Mouse (Mus musculus): Measurements from ENCODE around the gene Abhd14b. TPM values are rescaled to one million over a fixed set of nuclear protein-coding genes. Genes with fewer than 3 reads are reported as not detected.

The Abhd14b gene
- polyA plus RNA-seq, 1 experiment = 37.9 TPM

GRCm38 (mm10) chr9:106463122-106464063, 16.1 kb downstream of the Abhd14b start:
- Histone ChIP-seq H3K27ac (ENCODE audit: insufficient read depth, low read length) (no peak overlapping the region), H3K4me3 (ENCODE audit: insufficient read depth, low read length) (no peak overlapping the region)
- TF ChIP-seq CTCF (IDR thresholded peaks at IDR 0.05; ENCODE audit: extremely low read depth, insufficient read depth, low read length) (no peak), POLR2A (IDR thresholded peaks at IDR 0.05; ENCODE audit: extremely low read depth, insufficient read depth, low read length) (no peak)

GRCm38 (mm10) chr9:106464751-106465541, 17.7 kb downstream of the Abhd14b start:
- 0 out of 2 replicates have a peak, but pooled peaks have one; percentile 16 for TF ChIP-seq POLR2A (IDR thresholded peaks at IDR 0.05; ENCODE audit: extremely low read depth, insufficient read depth, low read length)
- no peak for TF ChIP-seq CTCF (IDR thresholded peaks at IDR 0.05; ENCODE audit: extremely low read depth, insufficient read depth, low read length)
- peak overlapping the region; percentile 60 for H3K4me3 ChIP-seq (ENCODE audit: insufficient read depth, low read length)

More at GRCm38 (mm10) chr9:106463122-106464063, 16.1 kb downstream of the Abhd14b start:
- 0 out of 2 replicates have a peak, but pooled peaks cover 4% of the 10 kb centered on the region for H3K4me1 ChIP-seq (ENCODE audit: control insufficient read depth, insufficient read depth, low read length)

GRCm38 (mm10) chr9:106465571-106466200, 18.4 kb downstream of the Abhd14b start, which contains the start of gene Gpr62:
Gene Gpr62 (minus strand): TSS chr9:106465938.
- Histone ChIP-seq H3K4me1 (ENCODE audit: control insufficient read depth, insufficient read depth, low read length) (0 out of 2 replicates have a peak, but pooled peaks cover 2% of the 10 kb centered on the region), H3K27ac (ENCODE audit: insufficient read depth, low read length) (peak within 1 kb of the TSS; percentile 98), H3K4me3 (ENCODE audit: insufficient read depth, low read length) (peak within 1 kb of the TSS; percentile 60)
- TF ChIP-seq POLR2A (IDR thresholded peaks at IDR 0.05; ENCODE audit: extremely low read depth, insufficient read depth, low read length) (peak; percentile 76; the same call in 1 of the 2 replicates), CTCF (IDR thresholded peaks at IDR 0.05; ENCODE audit: extremely low read depth, insufficient read depth, low read length) (no peak)

More at GRCm38 (mm10) chr9:106464751-106465541, 17.7 kb downstream of the Abhd14b start:
- Histone ChIP-seq H3K4me1 (ENCODE audit: control insufficient read depth, insufficient read depth, low read length) (0 out of 2 replicates have a peak, but pooled peaks cover 4% of the 10 kb centered on the region), H3K27ac (ENCODE audit: insufficient read depth, low read length) (peak overlapping the region; percentile 98)

- Histone ChIP-seq H3K4me3 (ENCODE audit: insufficient read depth, low read length) (no peak overlapping the region), H3K27ac (ENCODE audit: insufficient read depth, low read length) (no peak overlapping the region), H3K4me1 (ENCODE audit: control insufficient read depth, insufficient read depth, low read length) (0 out of 2 replicates have a peak, but pooled peaks cover 4% of the 10 kb centered on the region)
- TF ChIP-seq POLR2A (IDR thresholded peaks at IDR 0.05; ENCODE audit: extremely low read depth, insufficient read depth, low read length) (no peak), CTCF (IDR thresholded peaks at IDR 0.05; ENCODE audit: extremely low read depth, insufficient read depth, low read length) (no peak)
Measured at GRCm38 (mm10) chr9:106466721-106467120, 19.5 kb downstream of the Abhd14b start.

GRCm38 (mm10) chr9:106467746-106468145, 20.5 kb downstream of the Abhd14b start:
- Histone ChIP-seq H3K4me3 (ENCODE audit: insufficient read depth, low read length) (no peak overlapping the region), H3K27ac (ENCODE audit: insufficient read depth, low read length) (no peak overlapping the region), H3K4me1 (ENCODE audit: control insufficient read depth, insufficient read depth, low read length) (0 out of 2 replicates have a peak, but pooled peaks cover 8% of the 10 kb centered on the region)
- no peak for TF ChIP-seq CTCF (IDR thresholded peaks at IDR 0.05; ENCODE audit: extremely low read depth, insufficient read depth, low read length)
- no peak for TF ChIP-seq POLR2A (IDR thresholded peaks at IDR 0.05; ENCODE audit: extremely low read depth, insufficient read depth, low read length)

GRCm38 (mm10) chr9:106469317-106469716, 22.1 kb downstream of the Abhd14b start:
- Histone ChIP-seq H3K27ac (ENCODE audit: insufficient read depth, low read length) (no peak overlapping the region), H3K4me1 (ENCODE audit: control insufficient read depth, insufficient read depth, low read length) (0 out of 2 replicates have a peak, but pooled peaks cover 6% of the 10 kb centered on the region), H3K4me3 (ENCODE audit: insufficient read depth, low read length) (no peak overlapping the region)
- TF ChIP-seq CTCF (IDR thresholded peaks at IDR 0.05; ENCODE audit: extremely low read depth, insufficient read depth, low read length) = no peak
- no peak for TF ChIP-seq POLR2A (IDR thresholded peaks at IDR 0.05; ENCODE audit: extremely low read depth, insufficient read depth, low read length)

- Histone ChIP-seq H3K4me3 (ENCODE audit: insufficient read depth, low read length) (no peak overlapping the region), H3K4me1 (ENCODE audit: control insufficient read depth, insufficient read depth, low read length) (0 out of 2 replicates have a peak, but pooled peaks cover 5% of the 10 kb centered on the region), H3K27ac (ENCODE audit: insufficient read depth, low read length) (no peak overlapping the region)
- TF ChIP-seq CTCF (IDR thresholded peaks at IDR 0.05; ENCODE audit: extremely low read depth, insufficient read depth, low read length) (no peak), POLR2A (IDR thresholded peaks at IDR 0.05; ENCODE audit: extremely low read depth, insufficient read depth, low read length) (no peak)
Measured at GRCm38 (mm10) chr9:106469776-106470175, 22.5 kb downstream of the Abhd14b start.

- Histone ChIP-seq H3K4me1 (ENCODE audit: control insufficient read depth, insufficient read depth, low read length) (peaks cover 7% of the 10 kb centered on the region; the same call in 1 of the 2 replicates), H3K4me3 (ENCODE audit: insufficient read depth, low read length) (no peak overlapping the region), H3K27ac (ENCODE audit: insufficient read depth, low read length) (peak overlapping the region; percentile 63; the same call in 1 of the 2 replicates)
- TF ChIP-seq POLR2A (IDR thresholded peaks at IDR 0.05; ENCODE audit: extremely low read depth, insufficient read depth, low read length) (no peak), CTCF (IDR thresholded peaks at IDR 0.05; ENCODE audit: extremely low read depth, insufficient read depth, low read length) (no peak)
Measured at GRCm38 (mm10) chr9:106470991-106471750, 23.9 kb downstream of the Abhd14b start.
